Mouse (Mus musculus) right cerebral cortex, adult 2 months (tissue): Measurements from ENCODE around the gene Gsto1.
A peak's percentile ranks its signal among the peaks of the same experiment; 100 is the strongest.

Experiments
- DNase-seq, 2 experiments: peaks; one replicate each; pipeline ENCODE4 v3.0.0; 2021 to 2022; ENCODE audit warnings: low spot score in 2 of 2

Gsto1 gene

DNA sequence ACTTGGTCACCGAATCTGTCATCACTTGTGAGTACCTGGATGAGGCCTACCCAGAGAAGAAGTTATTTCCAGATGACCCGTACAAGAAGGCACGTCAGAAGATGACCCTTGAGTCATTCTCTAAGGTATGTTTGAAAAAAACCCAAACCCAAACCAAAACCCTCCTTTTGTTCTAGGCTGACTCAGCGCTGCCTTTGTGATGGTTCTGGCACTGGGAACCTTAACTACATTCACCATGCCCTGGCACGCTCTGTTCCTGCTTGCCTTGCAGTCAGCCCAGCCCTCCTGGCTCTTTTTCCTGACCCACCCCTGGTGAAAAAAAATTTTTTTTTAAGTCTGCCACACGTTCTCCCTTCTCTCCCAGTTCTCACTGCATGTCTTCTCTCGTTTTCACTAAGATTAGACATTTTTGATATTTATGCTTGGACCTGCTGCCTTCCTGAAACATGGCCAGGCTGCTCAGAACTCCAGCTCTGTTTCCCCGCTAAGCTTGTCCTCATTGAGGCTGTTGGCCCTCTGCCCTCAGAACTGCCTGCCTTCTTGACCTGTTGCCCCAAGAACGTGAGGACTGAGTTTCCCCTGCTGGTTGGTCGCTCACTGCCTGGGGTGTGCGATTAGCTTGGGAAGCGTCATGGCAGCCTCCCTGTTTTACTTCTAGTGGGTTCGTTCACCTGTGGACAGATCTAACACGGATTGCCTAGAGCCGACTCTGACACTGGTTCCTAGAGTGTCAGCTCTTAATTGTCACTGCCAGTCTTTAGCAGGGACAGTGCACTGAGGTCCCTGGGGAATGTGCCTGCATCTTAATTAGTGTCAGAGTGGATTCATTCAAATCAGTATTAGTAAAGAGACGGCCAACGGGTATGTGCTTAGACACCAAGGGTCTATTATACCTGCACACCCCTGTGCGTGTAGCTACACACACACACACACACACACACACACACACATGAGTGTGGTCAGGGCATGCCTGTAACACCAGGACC, 3.5 kb downstream of the Gsto1 start:
- DNase-seq: no peak

- DNase-seq: no peak
These were observed 4.4 kb downstream of the Gsto1 start for GRCm38 (mm10) chr19:47859180-47859579.

DNA sequence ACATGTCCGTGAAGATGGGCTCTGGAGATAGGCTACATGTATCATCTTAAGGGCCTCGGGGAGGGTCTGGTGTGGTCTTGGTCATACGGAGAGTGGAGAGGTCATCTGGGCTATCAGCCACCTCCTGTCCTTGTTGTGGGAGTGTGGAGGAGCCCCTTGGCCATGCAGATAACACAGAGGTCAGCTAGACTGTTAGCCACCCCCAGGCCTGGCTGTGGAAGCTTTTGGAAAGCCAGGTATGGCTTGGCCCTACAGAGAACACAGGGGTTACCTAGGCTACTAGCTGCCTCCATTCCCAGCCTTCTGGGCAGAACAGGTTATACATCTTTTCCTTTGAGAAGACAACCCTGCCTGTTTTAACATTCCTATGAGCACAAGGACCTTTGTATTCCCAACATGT, 7.8 kb downstream of the Gsto1 start:
- DNase-seq: no peak

- DNase-seq: no peak
These were observed 9.3 kb downstream of the Gsto1 start for GRCm38 (mm10) chr19:47864051-47864450.

DNA sequence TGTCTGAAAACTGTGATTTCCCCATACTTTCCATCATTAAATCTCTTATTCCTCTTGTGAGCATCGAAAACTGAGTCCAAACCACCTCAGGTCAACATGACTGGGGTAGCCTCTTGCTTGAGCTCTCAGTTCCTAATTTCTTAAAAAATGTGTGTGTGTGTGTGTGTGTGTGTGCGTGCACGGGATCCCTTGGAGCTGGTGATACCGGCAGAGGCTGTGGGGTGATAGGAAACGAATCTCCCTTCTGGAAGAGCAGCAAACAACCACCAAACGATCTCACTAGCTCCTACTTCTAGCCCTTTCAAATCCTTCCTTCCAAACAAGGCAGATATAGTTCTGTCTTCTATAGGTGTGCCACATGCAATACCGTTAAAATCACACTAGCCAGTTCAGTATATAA, 10.0 kb downstream of the Gsto1 start:
- no peak for DNase-seq

DNA sequence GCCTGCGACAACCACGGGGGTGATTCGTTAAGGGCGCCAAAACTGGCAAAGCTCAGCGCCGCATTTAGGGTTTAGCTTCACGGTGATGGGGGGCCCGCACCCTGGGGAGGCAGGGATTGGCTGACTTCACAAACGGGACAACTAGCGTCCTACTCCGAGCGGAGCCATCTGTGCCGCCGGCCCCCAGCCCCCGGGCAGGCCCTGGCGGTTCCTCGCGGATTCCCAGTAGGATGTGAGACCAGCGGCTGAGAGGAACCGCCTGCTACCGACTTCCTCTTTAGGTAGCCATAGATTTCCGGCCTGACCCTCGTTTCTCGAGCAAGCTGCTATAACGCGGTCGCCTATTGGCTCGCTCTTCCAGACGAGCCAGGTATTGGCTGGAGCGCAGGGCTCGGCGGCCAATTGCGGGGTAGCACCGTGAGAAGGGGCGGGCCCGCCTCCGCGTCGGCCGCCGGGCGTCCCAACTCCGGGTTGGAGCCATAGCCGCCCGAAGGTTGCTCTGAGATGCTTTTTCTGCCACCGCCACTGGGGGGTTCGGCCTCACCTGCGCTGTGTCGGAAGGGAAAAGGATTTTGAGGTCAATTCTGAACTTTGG, 10.7 kb downstream of the Gsto1 start, which contains the start of gene Gsto2:
Gsto2 (plus strand) TSS at position 182 of the 595 bp plus-strand sequence.
- peak; percentile 91 to 94 for DNase-seq

DNA sequence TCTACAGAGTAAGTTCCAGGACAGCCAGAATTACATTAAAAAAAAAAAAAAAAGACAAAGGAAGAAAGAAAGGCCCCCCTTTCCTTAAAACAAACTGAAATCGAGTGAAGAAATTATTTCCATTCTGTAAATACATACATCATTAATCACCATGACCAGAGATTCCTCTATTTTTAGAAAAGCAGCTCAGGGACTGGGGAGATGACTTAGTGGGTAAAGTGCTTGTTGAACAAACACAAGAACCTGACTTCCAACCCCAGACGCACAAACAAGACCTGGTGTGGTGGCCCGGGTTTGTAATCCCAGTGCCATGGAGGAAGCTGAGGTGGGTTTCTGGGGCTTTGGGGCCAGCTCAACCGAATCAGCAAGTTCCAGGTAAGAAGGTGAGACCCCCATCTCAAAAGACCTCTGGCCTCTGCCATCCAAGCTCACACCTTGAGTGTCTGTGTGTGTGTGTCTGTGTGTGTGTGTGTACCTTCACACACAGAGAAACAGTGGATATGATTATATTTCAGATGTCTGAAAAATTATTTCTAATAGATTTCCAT, 12.9 kb downstream of the Gsto1 start:
- no peak for DNase-seq

GRCm38 (mm10) chr19:47868951-47869350, 14.2 kb downstream of the Gsto1 start:
- DNase-seq: no peak

DNA sequence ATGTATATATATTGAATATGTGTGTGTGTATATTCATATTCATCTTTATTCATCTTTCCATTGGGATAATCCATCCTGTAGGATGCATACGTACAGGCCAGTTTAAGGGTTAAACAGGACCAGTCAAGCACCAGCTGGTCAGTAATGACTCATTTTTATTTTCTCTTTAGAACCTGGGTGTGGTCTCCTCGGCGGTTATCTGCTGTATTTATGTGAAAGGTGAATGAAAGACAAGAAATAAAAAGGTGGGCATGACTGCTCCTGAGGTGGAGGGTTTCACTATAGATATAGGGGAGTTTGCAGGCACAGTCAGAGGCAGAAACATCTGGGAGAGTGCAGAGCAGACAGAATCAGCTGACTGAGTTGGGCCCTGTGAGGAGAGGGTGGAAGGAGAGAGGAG, 14.7 kb downstream of the Gsto1 start:
- DNase-seq: no peak

DNA sequence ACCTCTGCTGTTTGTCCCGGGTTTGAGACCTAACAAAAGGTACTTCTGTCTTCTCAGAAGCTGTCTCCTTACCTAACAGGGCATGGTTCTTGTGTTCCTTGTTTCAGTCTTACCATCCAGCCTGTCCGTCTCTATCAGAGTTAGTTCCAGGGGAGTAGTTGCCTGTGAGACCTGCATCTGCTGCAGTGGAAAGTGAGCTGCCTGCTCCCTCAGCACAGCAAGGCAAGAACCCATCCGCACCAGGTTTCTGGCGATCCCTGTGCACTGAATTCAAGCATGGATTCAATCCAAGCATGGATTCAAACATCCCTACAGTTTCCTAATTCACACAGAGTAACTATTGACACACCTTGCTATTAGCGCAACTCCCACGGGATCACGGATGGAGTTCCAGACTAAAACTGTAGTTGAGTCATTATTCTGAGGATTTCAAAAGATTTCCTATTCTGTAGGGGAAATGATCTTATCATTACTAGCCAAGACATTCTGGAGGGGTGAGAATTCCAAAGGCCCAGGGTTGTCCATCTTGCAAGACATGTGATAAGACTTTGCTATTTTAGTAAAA, 15.4 kb downstream of the Gsto1 start:
- no peak for DNase-seq

DNA sequence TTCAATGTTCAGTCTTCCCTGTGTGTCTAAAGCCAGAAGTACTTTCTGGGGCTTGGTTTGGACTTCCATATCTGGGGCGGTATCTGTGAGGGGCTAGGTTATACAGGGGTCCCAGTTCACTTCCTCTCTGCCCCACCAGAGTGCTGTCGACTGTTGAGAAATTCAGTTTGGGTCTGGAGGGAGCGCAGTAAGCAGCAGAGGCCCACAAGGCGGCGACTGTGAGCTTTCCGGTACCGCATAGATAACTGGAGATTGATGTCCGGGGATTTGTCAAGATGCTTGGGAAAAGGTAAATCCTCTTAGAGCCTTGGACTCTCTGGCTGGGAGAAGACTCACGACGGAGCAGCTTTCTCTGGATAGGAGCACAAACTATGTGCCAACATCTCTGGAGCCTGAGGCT, 16.7 kb downstream of the Gsto1 start:
- no peak for DNase-seq

DNA sequence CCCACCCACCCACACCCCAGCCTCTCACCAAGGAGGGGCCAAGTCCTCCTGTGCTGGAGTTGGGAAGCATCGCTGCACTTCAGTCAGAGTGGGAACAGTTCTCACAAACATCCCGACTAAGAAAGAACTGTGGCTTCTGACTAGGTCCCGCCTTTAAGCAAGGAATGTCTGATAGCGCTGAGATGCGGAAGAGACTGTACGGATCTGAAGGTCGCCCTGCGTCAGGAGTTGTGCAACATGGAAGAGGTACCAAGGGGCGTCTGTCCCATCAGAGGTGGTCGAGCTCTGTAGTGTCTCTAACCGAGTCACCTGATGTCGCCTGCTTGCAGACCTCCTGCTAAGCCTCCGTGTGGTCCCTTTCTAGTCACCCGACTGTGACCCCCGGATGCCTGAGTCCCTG, 21.5 kb downstream of the Gsto1 start:
- DNase-seq: no peak

DNA sequence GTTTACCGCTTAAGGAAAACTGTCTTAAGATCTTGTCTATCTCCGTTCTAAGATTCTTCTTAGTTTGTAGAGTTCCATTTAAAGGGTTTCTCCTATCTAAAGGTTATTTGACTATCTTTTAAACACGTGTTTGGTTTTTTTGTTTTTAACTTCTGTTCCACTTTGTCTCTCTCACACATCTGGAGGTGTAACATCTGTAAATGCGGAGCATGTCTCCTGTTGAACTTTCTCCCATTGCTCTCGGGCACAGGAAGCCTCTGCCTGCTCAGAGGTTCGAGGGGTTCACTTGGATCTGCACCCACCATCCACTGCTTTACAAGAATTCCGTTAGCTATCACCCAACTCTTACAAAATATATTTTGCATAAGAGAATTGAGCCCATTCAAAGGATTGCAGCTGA, 26.8 kb downstream of the Gsto1 start:
- no peak for DNase-seq

- peak; percentile 76 to 83 for DNase-seq
These were observed 27.5 kb downstream of the Gsto1 start for GRCm38 (mm10) chr19:47882151-47882881.

- DNase-seq: no peak
These were observed 28.1 kb downstream of the Gsto1 start for GRCm38 (mm10) chr19:47882882-47883254.

DNA sequence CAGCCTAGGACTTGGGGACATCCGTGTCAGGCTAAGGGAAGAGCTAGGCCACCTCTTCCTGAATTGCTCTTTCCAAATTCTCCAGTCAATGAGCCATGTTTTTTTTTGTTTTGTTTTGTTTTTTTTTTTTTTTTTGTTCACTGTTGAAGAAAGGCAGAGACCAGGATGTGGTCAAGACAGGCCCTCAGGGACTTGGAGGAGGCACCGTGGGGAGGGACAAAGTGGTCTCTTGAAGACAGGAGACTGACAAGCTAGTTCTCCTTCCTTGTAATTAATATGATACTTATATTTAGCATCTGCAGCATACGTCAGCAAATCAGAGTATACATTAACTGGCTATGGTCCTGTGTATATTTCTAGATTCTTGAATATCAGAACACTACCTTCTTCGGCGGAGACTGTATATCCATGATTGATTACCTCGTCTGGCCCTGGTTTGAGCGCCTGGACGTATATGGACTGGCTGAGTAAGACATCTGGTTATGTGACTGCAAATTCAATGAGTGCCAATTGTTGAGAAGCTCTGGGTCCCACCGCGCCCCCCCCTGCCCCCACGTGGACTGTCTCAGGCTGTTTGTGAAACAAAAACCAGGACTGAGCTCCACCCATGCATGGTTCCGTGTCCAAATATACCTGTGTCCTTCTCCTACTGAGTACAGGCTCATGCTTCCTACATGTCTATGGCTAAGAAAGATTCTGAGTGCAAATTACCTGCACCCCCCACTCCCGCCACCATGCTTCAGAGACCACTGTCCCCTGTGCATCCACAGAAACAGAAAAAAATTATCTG, 29.7 kb downstream of the Gsto1 start:
- no peak for DNase-seq

- no peak for DNase-seq
These were observed 30.5 kb downstream of the Gsto1 start for GRCm38 (mm10) chr19:47885191-47885743.

DNA sequence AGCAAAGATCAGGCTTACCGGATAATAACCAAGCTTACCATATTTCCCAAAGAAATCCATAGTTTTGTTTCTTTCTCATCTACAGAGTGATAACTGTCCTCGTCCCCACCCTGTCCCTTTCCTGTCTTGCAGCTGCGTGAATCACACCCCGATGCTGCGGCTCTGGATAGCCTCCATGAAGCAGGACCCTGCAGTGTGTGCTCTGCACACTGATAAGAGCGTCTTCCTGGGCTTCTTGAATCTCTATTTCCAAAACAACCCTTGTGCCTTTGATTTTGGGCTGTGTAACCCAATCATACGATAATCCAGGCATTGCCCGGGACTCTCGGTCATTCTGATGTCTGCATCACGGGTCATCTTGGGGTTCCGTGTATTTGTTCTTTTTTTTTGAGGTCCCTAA, 31.1 kb downstream of the Gsto1 start:
- DNase-seq: no peak

DNA sequence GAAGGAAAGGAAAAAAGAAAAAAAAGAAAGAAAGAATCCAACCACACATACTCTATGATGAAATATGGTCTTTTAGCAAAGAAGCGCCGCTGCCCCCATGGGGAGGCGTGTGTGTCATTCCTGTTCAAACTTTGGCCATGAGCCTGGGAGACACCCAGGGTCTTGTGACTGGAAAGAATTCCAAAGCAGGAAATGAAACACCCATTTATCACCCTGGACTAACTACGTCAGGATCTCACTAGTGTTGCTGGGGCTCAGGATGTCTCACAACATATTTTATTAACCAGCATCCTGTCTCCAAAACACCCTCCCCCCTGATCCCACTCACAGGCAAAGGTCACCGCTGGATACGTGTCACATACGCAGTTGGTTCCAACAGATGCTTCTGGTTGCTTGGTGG, 31.8 kb downstream of the Gsto1 start:
- no peak for DNase-seq

DNA sequence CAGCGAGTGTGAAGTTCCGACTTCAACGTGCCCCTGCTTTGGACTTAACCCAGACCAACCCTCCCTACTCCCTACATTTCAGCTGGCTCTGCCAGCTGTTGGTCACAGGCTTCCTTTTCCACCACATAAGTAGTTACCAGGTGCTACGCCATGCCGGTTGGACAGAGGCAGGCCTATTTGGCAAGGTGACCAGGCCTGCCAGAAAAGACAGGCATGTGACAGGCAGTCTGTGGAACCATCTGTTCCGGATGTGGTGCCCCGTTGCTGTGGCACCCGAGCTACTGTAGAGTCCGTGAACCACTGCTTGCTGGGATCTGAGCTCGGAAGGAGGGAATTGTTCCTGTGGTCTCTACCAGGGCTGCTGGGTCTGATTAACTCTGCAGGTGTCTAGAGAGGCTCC, 32.6 kb downstream of the Gsto1 start:
- DNase-seq: peak in 1 of 2 experiments; percentile 8

DNA sequence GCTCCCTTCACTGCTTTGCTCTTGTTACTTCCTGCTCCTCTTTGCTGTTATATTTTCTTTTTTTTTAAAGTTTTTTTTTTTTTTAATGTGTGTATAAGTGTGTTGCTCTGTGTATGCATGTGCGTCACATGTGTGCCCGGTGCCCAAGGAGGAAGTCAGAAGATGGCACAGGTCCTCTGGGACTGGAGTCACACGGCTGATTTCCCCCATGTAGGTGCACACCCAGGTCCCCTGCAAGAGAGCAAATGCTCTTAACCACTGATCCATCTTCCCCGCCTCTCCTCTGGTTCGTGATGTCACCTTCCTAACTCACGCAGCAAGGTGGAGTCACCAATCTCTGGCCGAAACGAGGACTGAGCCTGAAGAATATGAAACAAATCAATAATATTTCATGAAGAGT, 33.3 kb downstream of the Gsto1 start:
- no peak for DNase-seq
